Mouse (Mus musculus) liver, embryonic 14.5 days (tissue): Measurements from ENCODE around the gene Tmem164. TPM values are rescaled to one million over a fixed set of nuclear protein-coding genes. Genes with fewer than 3 reads are reported as not detected.

Experiments
- ATAC-seq: fragments of 200-750 bp; cut with Nextera tagmentation; 2 replicates; pipeline ENCODE4 v1.8.0; 2017; ENCODE audit warnings: moderate number of reproducible peaks, mild to moderate bottlenecking, moderate library complexity; ENCODE audit not compliant: insufficient read depth
- DNase-seq, 3 experiments: peaks; one replicate each; pipeline ENCODE4 v3.0.0-alpha.2; 2012 to 2013; ENCODE audit warnings: low read depth in 3 of 3, low spot score in 3 of 3
- H3K27ac ChIP-seq: fragments of 300-500 bp; sonication (generic); 2 replicates; pipeline ENCODE4 v1.5.1; 2014; ENCODE audit warnings: moderate library complexity, mild to moderate bottlenecking, control low read depth, inconsistent platforms
- H3K27me3 ChIP-seq: fragments of 300-500 bp; sonication (generic); 2 replicates; pipeline ENCODE4 v1.6.1; 2014; ENCODE audit warnings: mild to moderate bottlenecking, low read length, moderate library complexity; ENCODE audit not compliant: control insufficient read depth, insufficient read depth
- H3K36me3 ChIP-seq: fragments of 300-500 bp; sonication (generic); replicated peaks from 2 replicates; pipeline ENCODE4 v1.6.1; 2014; ENCODE audit warnings: low read depth; ENCODE audit not compliant: control insufficient read depth, insufficient read depth
- H3K4me1 ChIP-seq, 2 experiments: fragments of 200-500 bp in 1 of 2; fragments of 300-500 bp in 1 of 2; sonication (generic) in 1 of 2; replicated peaks; 2 replicates each; pipeline ENCODE4 v1.6.1; 2012 to 2014; ENCODE audit warnings: antibody characterized with exemption in 1 of 2, inconsistent platforms in 1 of 2, low read length in 1 of 2; ENCODE audit not compliant: control insufficient read depth in 2 of 2, insufficient read depth in 2 of 2
- H3K4me2 ChIP-seq: fragments of 300-500 bp; sonication (generic); 2 replicates; pipeline ENCODE4 v1.6.1; 2014; ENCODE audit warnings: low read depth, mild to moderate bottlenecking, control low read depth, moderate library complexity
- H3K4me3 ChIP-seq, 2 experiments: fragments of 200-500 bp in 1 of 2; fragments of 300-500 bp in 1 of 2; sonication (generic) in 1 of 2; 2 replicates each; pipeline ENCODE4 v1.5.1; 2012 to 2014; ENCODE audit warnings: low read depth in 2 of 2, low read length in 2 of 2, mild to moderate bottlenecking in 2 of 2, control low read depth in 1 of 2, inconsistent platforms in 1 of 2, moderate library complexity in 1 of 2; ENCODE audit not compliant: insufficient read depth in 1 of 2
- H3K9ac ChIP-seq: fragments of 300-500 bp; sonication (generic); replicated peaks from 2 replicates; pipeline ENCODE4 v1.6.1; 2014; ENCODE audit warnings: mild to moderate bottlenecking, control low read depth, moderate library complexity
- H3K9me3 ChIP-seq: fragments of 300-500 bp; sonication (generic); 2 replicates; pipeline ENCODE4 v1.6.1; 2016; ENCODE audit warnings: low read length, mixed read lengths; ENCODE audit not compliant: control insufficient read depth
- CTCF ChIP-seq: IDR thresholded peaks from 2 replicates; pipeline ENCODE4 v1.5.1; 2016; ENCODE audit warnings: antibody characterized with exemption, low read depth, control low read depth
- EP300 ChIP-seq: IDR thresholded peaks from 2 replicates; pipeline ENCODE4 v1.6.1; 2016; ENCODE audit warnings: antibody characterized with exemption, low read depth
- WGBS: fragments of 180-500 bp; shearing (Covaris S2); extraction: QIAGEN DNeasy Blood & Tissue Kit; methylation state at CpG from one replicate; pipeline ENCODE4 v1.1.7; 2014; ENCODE audit not compliant: insufficient replicate concordance; 5-methylcytosine and 5-hydroxymethylcytosine counted together
- microRNA counts: library from miRNA; unstranded; fragments of <30 nt; microRNA quantifications from one replicate; lab custom pipeline; 2016
- microRNA-seq: library from miRNA; unstranded; fragments of <30 nt; microRNA quantifications from one replicate; pipeline ENCODE4, GENCODE M21; 2016
- polyA plus RNA-seq, 2 experiments: library from polyadenylated mRNA; depleted of rRNA in 1 of 2; stranded (reverse) in 1 of 2; unstranded in 1 of 2; fragments of >200 nt; fragmentation: Nextera tagmentation in 1 of 2; extraction: Ambion mirVana in 1 of 2; gene quantifications; 2 replicates each; pipeline versions ENCODE4 v1.2.1 to v1.2.3; 2012 to 2014

Gene Tmem164
- polyA plus RNA-seq, 2 experiments = 12.6 to 14.3 TPM

DNA sequence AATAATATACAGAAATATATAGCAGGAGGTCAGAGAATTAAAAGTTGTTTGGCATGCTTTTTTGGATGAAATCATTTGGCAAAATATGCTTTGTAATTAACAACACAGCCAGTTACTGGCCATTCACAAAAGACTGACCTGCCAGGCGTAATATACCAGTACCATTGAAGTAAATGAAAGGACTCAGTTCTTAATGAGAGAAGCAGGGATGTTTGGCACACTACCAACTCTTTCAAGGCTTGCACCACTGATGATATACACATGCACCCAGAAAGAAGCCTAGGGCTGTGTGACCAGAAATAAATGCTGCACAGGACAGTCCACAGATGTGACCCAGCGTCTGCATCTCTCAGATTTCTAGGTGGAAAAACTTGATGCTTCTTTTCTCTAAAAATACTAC lies 188.6 kb downstream of the Tmem164 start:
- WGBS = 85% methylated on average over 2 of the region's 2 CpGs
- no peaks in the 10 kb centered on the region for H3K4me1 ChIP-seq
- no peaks in the 10 kb centered on the region for H3K9me3 ChIP-seq
- H3K9ac ChIP-seq = no peak overlapping the region
- no peak for TF ChIP-seq CTCF
- TF ChIP-seq EP300 = no peak
- no peaks in the 10 kb centered on the region for H3K36me3 ChIP-seq
- H3K27ac ChIP-seq = no peak overlapping the region
- DNase-seq = no peak
- ATAC-seq = no peak
- no peaks in the 10 kb centered on the region for H3K27me3 ChIP-seq
- no peak overlapping the region for H3K4me2 ChIP-seq
- no peak overlapping the region for H3K4me3 ChIP-seq

DNA sequence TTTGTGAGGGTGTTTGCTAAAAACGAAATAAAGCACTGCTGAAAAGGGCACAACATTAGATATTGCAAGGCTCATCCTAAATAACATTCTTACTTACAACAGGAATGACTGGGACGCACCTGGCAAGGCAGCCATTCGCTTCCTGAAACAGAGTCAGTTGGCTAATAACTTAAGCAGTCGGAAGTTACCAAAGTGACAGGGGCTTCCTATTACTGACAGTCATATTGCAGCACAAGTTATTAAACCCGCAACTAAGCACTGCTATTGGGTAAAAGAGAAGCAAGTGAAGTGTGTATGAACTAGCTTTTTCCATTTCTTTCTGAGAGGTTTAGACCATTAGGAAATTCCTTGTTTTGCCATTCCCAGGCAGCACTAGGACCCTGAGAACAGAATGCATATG lies 201.0 kb downstream of the Tmem164 start:
- Histone ChIP-seq H3K27me3 (no peaks in the 10 kb centered on the region), H3K4me3 (no peak overlapping the region), H3K27ac (no peak overlapping the region), H3K36me3 (no peaks in the 10 kb centered on the region), H3K4me2 (no peak overlapping the region), H3K9ac (no peak overlapping the region), H3K9me3 (no peaks in the 10 kb centered on the region), H3K4me1 (no peaks in the 10 kb centered on the region)
- DNase-seq (no peak), ATAC-seq (no peak)
- 67% methylated on average over 5 of the region's 5 CpGs for whole genome bisulfite sequencing
- TF ChIP-seq CTCF = no peak
- no peak for TF ChIP-seq EP300

DNA sequence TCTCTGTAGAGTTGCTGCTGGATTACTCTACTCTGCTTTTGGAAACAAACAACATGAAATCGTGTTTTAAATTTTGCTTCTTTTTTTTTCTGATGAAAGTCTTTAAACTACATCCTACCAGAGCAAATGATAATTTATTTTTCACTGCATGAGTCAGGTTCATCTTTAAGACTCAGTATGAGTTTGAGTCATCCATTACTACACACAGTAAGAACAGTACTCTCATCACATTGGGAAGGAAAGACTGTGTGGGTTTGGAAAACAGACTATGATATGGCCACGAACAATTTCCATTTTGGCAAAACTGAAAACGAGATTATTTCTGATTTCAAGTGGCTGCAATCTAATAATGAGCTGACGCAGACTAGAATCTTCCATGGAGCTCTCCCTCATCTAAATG lies 202.4 kb downstream of the Tmem164 start:
- Histone ChIP-seq H3K27me3 (no peaks in the 10 kb centered on the region; the same call in 1 of the 2 replicates), H3K27ac (no peak overlapping the region), H3K36me3 (no peaks in the 10 kb centered on the region), H3K4me3 (no peak overlapping the region), H3K9me3 (no peaks in the 10 kb centered on the region), H3K9ac (no peak overlapping the region), H3K4me1 (no peaks in the 10 kb centered on the region), H3K4me2 (no peak overlapping the region)
- no peak for TF ChIP-seq EP300
- no peak for TF ChIP-seq CTCF
- DNase-seq (no peak), ATAC-seq (no peak)
- 71% methylated on average over 4 of the region's 4 CpGs for WGBS

DNA sequence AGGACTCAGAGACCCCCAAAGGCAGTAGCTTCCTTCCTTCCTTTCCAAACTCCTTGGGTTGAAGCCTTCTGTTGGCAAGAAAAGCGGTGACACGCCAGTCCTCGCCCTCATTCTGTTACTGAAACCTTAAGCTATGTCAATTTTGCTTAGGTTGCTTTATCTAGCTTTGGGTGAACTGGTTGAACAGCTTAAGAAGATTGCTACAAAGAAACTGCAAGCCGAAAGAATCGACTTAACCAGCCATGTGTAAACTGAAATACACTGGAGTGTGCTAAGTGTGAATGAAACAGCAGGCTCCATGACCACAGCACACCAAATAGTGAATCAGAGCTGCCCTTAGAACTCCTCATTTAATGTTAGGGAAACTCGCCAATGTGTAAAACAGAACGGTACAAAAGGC lies 204.8 kb downstream of the Tmem164 start:
- WGBS = 82% methylated on average over 7 of the region's 7 CpGs
- H3K36me3 ChIP-seq = no peaks in the 10 kb centered on the region
- DNase-seq (no peak), ATAC-seq (no peak)
- no peaks in the 10 kb centered on the region for H3K4me1 ChIP-seq
- H3K4me2 ChIP-seq = no peak overlapping the region
- no peaks in the 10 kb centered on the region for H3K9me3 ChIP-seq
- no peak overlapping the region for H3K4me3 ChIP-seq
- no peak overlapping the region for H3K9ac ChIP-seq
- H3K27me3 ChIP-seq = no peaks in the 10 kb centered on the region; the same call in 1 of the 2 replicates
- no peak overlapping the region for H3K27ac ChIP-seq
- no peak for TF ChIP-seq EP300
- no peak for TF ChIP-seq CTCF

MicroRNA genes within 50 kb of the gene (microRNA counts, 519-probe panel; counts per million panel counts)
- microRNA mmu-miR-652 (lab: Ali Mortazavi, UCI) = 5,620 counts per million, percentile 37 among the panel's probes with 10 or more counts

Small RNAs within 50 kb of the gene (microRNA-seq; reads per million reads assigned to microRNA genes)
- 12,473 reads per million, percentile 93 among the genes with 10 or more reads in this experiment for gene Mir652
